Mouse (Mus musculus) common myeloid progenitor, adult 5-6 weeks (primary cell): ENCODE data around the gene Trak1. TPM values are rescaled to one million over a fixed set of nuclear protein-coding genes. Genes with fewer than 3 reads are reported as not detected.

Experiments
- ATAC-seq: replicated peaks from 2 replicates; pipeline ENCODE4 v1.8.0; 2016; ENCODE audit warnings: low read depth, mild to moderate bottlenecking, moderate TSS enrichment, inconsistent platforms; ENCODE audit not compliant: poor library complexity, severe bottlenecking
- total RNA-seq: library from RNA; stranded (forward); fragments of 200-1000, 187-1606 nt; gene quantifications from 2 replicates; pipeline ENCODE4 v1.2.3, GENCODE M21; 2017

The Trak1 gene
- total RNA-seq, 1 experiment from 2014 or later: 32.3 TPM

GRCm38 (mm10) chr9:121360327-121360954, 63.1 kb downstream of the Trak1 start:
- peak; percentile 73 for ATAC-seq

- peak; percentile 78 for ATAC-seq
Measured at GRCm38 (mm10) chr9:121361010-121361409, 63.7 kb downstream of the Trak1 start.

- no peak for ATAC-seq
Measured at GRCm38 (mm10) chr9:121363932-121364331, 66.6 kb downstream of the Trak1 start.

GRCm38 (mm10) chr9:121366135-121366863, 69.0 kb downstream of the Trak1 start:
- no peak for ATAC-seq

GRCm38 (mm10) chr9:121366864-121367245, 69.6 kb downstream of the Trak1 start:
- ATAC-seq: no peak

- ATAC-seq: no peak
Measured at GRCm38 (mm10) chr9:121369573-121369972, 72.3 kb downstream of the Trak1 start.

- ATAC-seq: peak; percentile 43
Measured at GRCm38 (mm10) chr9:121371346-121371891, 74.1 kb downstream of the Trak1 start.

GRCm38 (mm10) chr9:121371946-121372646, 74.8 kb downstream of the Trak1 start:
- peak; percentile 17 for ATAC-seq

GRCm38 (mm10) chr9:121373107-121373506, 75.8 kb downstream of the Trak1 start:
- ATAC-seq: no peak

- ATAC-seq: no peak
Measured at GRCm38 (mm10) chr9:121373512-121373911, 76.2 kb downstream of the Trak1 start.

GRCm38 (mm10) chr9:121374076-121374863, 77.0 kb downstream of the Trak1 start:
- peak; percentile 75 for ATAC-seq

- no peak for ATAC-seq
Measured at GRCm38 (mm10) chr9:121374864-121375255, 77.6 kb downstream of the Trak1 start.

GRCm38 (mm10) chr9:121376094-121376493, 78.8 kb downstream of the Trak1 start:
- no peak for ATAC-seq

GRCm38 (mm10) chr9:121380310-121380920, 83.1 kb downstream of the Trak1 start:
- ATAC-seq: no peak

- peak; percentile 39 for ATAC-seq
Measured at GRCm38 (mm10) chr9:121381678-121382297, 84.5 kb downstream of the Trak1 start.

GRCm38 (mm10) chr9:121382568-121382967, 85.3 kb downstream of the Trak1 start:
- ATAC-seq: peak; percentile 61

- ATAC-seq: no peak
Measured at GRCm38 (mm10) chr9:121383180-121383586, 85.9 kb downstream of the Trak1 start.

GRCm38 (mm10) chr9:121384620-121385019, 87.3 kb downstream of the Trak1 start:
- no peak for ATAC-seq

GRCm38 (mm10) chr9:121385091-121385748, 87.9 kb downstream of the Trak1 start:
- peak; percentile 64 for ATAC-seq
